Mouse (Mus musculus) limb, embryonic 12.5 days (tissue): Measurements from ENCODE around the gene Vcan. TPM values are rescaled to one million over a fixed set of nuclear protein-coding genes. Genes with fewer than 3 reads are reported as not detected.
"Not testable (repeated sequence)": the region's sequence is repeated elsewhere in the genome, so short reads cannot be mapped to it uniquely, and the experiment has no call there.

Source experiments
- ATAC-seq: fragments of 200-750 bp; cut with Nextera tagmentation; 2 replicates; pipeline ENCODE4 v1.8.0; 2017; ENCODE audit warnings: low read depth, moderate TSS enrichment; ENCODE audit not compliant: insufficient number of reproducible peaks, insufficient read depth, low FRiP score, low TSS enrichment
- H3K27ac ChIP-seq: fragments of 300-500 bp; sonication (generic); 2 replicates; pipeline ENCODE4 v1.5.1; 2016; ENCODE audit warnings: mild to moderate bottlenecking, moderate library complexity
- H3K27me3 ChIP-seq: fragments of 300-500 bp; sonication (generic); 2 replicates; pipeline ENCODE4 v1.6.1; 2016; ENCODE audit warnings: mild to moderate bottlenecking, moderate library complexity
- H3K36me3 ChIP-seq: fragments of 300-500 bp; sonication (generic); 2 replicates; pipeline ENCODE4 v1.6.1; 2016; ENCODE audit warnings: mild to moderate bottlenecking, moderate library complexity
- H3K4me1 ChIP-seq: fragments of 300-500 bp; sonication (generic); replicated peaks from 2 replicates; pipeline ENCODE4 v1.6.1; 2016
- H3K4me2 ChIP-seq: fragments of 300-500 bp; sonication (generic); 2 replicates; pipeline ENCODE4 v1.6.1; 2016; ENCODE audit warnings: mild to moderate bottlenecking, moderate library complexity
- H3K4me3 ChIP-seq: fragments of 300-500 bp; sonication (generic); replicated peaks from 2 replicates; pipeline ENCODE4 v1.5.1; 2016; ENCODE audit warnings: mild to moderate bottlenecking
- H3K9ac ChIP-seq: fragments of 300-500 bp; sonication (generic); replicated peaks from 2 replicates; pipeline ENCODE4 v1.6.1; 2016; ENCODE audit warnings: mild to moderate bottlenecking, moderate library complexity
- H3K9me3 ChIP-seq: fragments of 300-500 bp; sonication (generic); 2 replicates; pipeline ENCODE4 v1.6.1; 2016; ENCODE audit warnings: mild to moderate bottlenecking, moderate library complexity
- WGBS: fragments of 180-500 bp; shearing (Covaris S2); methylation state at CpG from one replicate; pipeline ENCODE4 v1.1.7; 2016; 5-methylcytosine and 5-hydroxymethylcytosine counted together
- polyA plus RNA-seq: library from polyadenylated mRNA; unstranded; fragments of >200 nt; fragmentation: Nextera tagmentation; extraction: Ambion mirVana; gene quantifications from 2 replicates; pipeline ENCODE4 v1.2.1, GENCODE M21; 2016

The Vcan gene
- polyA plus RNA-seq, 1 experiment from 2014 or later, result 129 TPM

DNA sequence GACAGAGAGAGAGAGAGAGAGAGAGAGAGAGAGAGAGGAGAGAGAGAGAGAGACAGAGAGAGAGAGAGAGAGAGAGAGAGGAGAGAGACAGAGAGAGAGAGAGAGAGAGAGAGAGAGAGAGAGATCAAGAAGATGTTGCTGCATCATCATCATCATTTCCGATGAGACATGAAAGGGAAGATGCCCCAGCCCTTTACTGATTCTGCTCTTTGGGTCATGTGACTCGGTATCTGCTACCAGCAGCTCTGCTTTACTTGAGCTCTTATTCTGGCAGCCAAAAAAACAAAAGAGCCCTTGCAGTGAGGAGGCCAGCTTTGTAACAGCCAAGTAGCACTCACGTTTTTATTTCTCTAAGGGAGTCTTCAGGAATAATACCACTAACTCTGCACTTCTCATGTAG is 8.3 kb upstream of the Vcan start:
- H3K27me3 ChIP-seq, H3K27ac ChIP-seq, H3K4me1 ChIP-seq, H3K4me2 ChIP-seq, H3K9me3 ChIP-seq, ATAC-seq, H3K4me3 ChIP-seq, H3K9ac ChIP-seq, H3K36me3 ChIP-seq: not testable (repeated sequence)
- 30% methylated on average over 3 of the region's 3 CpGs for WGBS

DNA sequence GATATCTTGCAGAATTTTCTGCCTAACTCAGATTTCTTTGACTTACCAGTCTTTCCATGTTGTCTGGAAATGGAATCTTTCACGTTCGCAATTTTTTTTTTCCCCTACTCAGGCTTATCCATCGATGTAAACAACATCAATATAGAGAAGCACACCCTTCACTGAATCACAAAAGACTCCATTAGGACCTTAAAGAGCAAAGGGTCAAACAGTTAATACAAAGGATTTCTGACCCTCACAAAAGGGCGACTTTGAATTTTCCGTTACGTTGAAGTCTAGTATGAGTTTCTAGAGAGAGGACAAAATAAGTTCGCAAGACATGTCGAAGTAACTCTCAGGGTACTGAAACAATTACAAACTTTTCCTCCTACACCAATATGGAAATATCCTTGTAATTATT is 892 bp upstream of the Vcan start:
- Histone ChIP-seq H3K9me3 (no peaks in the 10 kb centered on the region), H3K9ac (no peak overlapping the region), H3K36me3 (no peaks in the 10 kb centered on the region), H3K4me1 (peaks cover 17% of the 10 kb centered on the region), H3K27me3 (no peaks in the 10 kb centered on the region), H3K4me2 (peak overlapping the region; percentile 85), H3K27ac (0 out of 2 replicates have a peak overlapping the region, but pooled peaks have one; percentile 96), H3K4me3 (peak overlapping the region; percentile 75)
- ATAC-seq, result no peak
- 12% methylated on average over 8 of the region's 8 CpGs for WGBS

DNA sequence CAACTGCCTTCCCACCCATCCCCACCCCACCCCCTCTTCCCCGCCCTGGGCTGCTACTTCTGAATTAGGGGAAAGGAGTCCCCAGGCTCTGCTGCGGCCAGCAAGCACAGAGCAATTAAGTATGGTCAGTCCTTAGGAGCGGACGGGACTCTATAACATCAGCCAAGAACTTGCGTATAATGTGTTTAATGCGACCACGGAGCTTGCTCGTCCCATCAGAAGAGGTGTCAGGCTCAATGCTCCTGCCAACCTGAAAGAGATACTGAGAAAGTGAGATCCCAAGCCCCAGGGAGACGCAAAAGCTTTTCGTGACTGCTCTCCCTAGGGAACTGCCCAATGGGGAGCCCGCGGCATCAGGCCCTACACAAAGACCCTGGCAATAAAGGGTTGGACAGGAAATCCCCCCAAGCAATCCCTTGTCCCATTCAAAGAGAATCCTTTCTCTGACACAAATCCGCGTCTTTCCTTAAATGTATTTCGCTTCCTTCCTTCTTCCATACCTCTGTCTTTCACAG is 434 bp upstream of the Vcan start:
- no peaks in the 10 kb centered on the region for H3K36me3 ChIP-seq
- ATAC-seq, result no peak
- H3K9me3 ChIP-seq, result no peaks in the 10 kb centered on the region
- H3K9ac ChIP-seq, result peak overlapping the region; percentile 88
- peaks cover 16% of the 10 kb centered on the region for H3K4me1 ChIP-seq
- H3K27me3 ChIP-seq, result no peaks in the 10 kb centered on the region
- WGBS, result 2% methylated on average over 15 of the region's 15 CpGs
- H3K27ac ChIP-seq, result peak overlapping the region; percentile 96
- peak overlapping the region; percentile 75 for H3K4me3 ChIP-seq
- H3K4me2 ChIP-seq, result peak overlapping the region; percentile 85

DNA sequence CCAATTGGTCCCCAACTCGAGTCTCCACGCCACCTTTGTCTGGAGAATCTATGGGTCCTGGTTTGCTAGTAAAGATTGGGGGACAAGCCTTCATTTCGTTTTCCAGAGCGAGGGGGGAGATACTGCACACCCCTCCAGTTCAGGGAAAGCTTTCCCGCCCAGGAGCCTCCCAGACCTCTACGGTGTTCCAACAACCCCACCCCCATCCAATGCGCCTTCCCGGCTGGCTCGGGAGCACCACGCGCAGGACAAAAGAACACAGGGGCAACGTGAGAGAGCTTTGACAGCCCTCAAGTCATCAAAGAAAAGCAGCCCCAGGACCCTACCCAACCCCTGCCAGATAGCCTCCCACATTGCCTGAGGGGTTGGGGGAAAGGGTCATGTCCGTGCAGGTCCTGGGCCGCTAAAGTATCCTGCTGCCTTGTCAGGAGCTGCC is 1.2 kb downstream of the Vcan start:
- H3K4me1 ChIP-seq, result peaks cover 19% of the 10 kb centered on the region
- H3K9me3 ChIP-seq, result no peaks in the 10 kb centered on the region
- peak overlapping the region; percentile 85 for H3K4me2 ChIP-seq
- ATAC-seq, result no peak
- H3K9ac ChIP-seq, result peak overlapping the region; percentile 88
- H3K27me3 ChIP-seq, result no peaks in the 10 kb centered on the region
- peak overlapping the region; percentile 96 for H3K27ac ChIP-seq
- under 1% methylated on average over 14 of the region's 14 CpGs for WGBS
- no peaks in the 10 kb centered on the region for H3K36me3 ChIP-seq
- H3K4me3 ChIP-seq, result peak overlapping the region; percentile 75

DNA sequence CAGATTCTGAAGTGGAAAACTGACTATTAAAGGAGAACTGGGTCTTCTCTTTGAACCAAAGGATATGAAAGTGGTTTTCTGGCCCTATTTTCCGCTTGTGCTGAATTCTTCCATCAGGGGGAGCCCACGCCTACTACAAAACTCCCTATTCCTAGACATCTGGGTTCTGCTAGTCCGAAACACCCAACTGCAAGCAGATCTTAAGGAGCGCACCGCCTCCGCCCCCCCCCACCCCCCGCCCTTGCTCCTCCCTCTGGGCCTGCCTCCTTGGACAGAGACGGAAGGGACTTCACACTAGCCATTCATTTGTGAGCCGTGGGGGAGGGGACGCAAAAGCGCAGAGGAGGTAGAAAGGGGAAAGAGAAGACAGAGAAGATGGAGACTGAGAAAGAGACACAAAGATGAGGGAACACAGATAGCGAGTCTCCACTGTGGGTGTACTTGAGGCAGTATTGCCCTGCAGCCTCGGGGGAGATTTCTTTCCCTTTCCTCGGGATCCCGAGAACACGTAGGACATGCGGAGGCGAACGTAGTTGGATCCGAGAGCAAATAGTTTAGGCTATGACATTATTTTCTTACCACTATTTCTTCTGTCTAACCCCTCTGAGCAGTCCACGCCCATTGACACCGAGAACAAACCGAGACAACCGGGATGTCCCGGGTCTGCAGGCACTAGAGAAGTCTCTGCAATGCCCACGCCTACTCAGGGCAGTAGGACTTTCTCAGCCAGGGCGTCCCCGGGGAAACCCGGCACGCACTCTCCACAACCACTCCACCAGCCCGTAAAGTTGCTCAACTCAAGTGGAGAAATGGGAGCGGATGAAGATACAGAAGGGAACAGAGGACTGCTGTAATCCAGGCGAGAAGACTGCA is 1.8 kb downstream of the Vcan start:
- under 1% methylated on average over 33 of the region's 33 CpGs for WGBS
- Histone ChIP-seq H3K36me3 (no peaks in the 10 kb centered on the region), H3K4me2 (peak overlapping the region; percentile 85), H3K9ac (peak overlapping the region; percentile 88), H3K27me3 (no peaks in the 10 kb centered on the region), H3K4me1 (peaks cover 19% of the 10 kb centered on the region), H3K27ac (peak overlapping the region; percentile 96), H3K4me3 (peak overlapping the region; percentile 75), H3K9me3 (no peaks in the 10 kb centered on the region)
- peak; percentile 83 for ATAC-seq

DNA sequence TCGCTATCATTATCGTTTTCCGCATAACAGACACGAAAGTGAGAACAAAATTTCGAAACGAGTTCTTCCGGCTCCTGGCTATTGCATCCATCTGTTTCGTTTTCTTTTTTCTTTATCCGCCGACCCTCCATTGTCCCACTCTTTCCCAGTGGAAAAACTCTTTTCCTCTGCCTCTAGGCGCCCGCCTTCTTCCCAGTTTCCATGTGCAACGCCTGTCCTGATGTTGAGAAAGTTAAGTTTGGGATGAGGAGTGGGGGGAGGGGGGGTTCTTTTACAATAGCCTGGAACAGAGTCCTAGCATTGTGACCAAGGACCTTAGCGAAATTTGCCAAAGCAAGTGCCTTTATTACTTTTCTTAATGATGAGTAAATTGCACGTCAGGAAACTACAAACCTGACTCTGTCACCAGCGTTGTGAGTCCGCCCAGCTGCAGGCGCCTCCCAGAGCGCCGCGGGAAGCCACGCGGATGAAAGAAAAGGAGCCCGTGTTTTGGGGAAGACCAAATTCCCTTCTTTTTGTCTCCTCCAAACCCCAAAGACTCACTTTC is 2.5 kb downstream of the Vcan start:
- ATAC-seq, result peak; percentile 8; the same call in 1 of the 2 replicates

DNA sequence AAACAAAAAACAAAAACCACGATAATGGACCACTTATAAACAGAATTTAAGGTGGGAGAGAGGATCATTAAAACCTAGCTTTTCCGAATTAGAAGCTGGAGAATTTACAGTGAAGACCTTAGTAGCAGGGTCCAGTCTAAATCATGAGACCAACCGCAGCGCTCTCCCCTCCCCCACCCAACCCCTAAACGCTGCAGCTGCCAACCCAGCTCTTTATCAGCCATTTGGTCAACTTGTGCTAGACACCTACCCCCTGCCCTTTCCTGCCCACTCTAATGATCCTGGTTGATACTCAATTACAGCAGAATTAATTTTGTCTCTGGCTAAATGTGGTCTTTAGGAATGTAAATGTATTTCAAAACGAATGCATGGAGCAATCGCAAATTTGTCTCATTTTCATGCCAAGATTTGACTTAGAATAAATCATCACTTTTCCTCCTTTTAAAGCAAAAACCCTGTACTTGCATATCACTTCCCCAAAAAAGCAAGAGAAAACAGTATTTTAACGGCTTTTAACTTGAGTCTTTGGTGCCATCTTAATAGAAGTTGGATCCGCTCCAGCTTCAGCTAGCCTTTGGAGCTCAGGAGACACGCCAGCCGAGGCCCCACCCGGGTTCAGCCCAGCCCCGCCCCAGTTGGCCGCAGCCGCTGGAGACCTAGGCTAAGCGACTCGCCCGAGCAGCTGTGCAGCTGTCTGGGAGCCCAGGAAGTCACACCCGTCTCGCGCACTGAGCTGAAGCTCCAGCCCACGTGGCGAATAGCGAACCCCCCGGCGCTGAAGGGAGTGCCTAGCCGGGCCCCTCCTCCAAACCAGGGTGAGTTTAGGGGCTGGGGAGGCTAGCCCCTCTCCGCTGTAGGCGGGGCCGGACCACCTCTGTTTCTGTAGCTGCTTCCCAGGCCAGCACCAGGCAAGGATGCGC is 3.3 kb downstream of the Vcan start:
- peak; percentile 44; the same call in 1 of the 2 replicates for ATAC-seq

More for the DNA sequence above, 2.5 kb downstream of the Vcan start:
- WGBS, result under 1% methylated on average over 24 of the region's 24 CpGs
- H3K4me1 ChIP-seq, result peaks cover 23% of the 10 kb centered on the region
- peak overlapping the region; percentile 79 for H3K9ac ChIP-seq
- no peaks in the 10 kb centered on the region for H3K27me3 ChIP-seq
- peak overlapping the region; percentile 85 for H3K4me2 ChIP-seq
- H3K36me3 ChIP-seq, result no peaks in the 10 kb centered on the region
- peak overlapping the region; percentile 75 for H3K4me3 ChIP-seq
- H3K27ac ChIP-seq, result peak overlapping the region; percentile 96
- no peaks in the 10 kb centered on the region for H3K9me3 ChIP-seq

DNA sequence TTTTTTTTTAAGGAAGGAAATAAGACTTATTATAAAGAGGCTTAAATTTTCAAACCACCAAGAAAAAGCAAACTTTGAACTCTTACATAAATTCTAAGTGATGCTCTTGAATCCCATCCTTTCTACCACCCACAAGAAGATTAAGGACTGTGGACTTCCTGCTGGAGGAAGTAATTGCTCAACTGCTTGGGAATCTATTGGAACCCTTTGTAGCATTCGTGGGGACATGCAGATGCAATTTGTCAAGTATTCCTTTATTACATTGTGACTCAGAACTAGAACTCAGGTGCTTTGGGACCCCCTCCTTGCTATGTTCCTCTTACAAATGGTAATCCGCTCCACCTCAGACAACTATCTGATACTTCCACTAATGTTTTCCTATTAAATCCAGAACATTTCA is 4.0 kb downstream of the Vcan start:
- no peaks in the 10 kb centered on the region for H3K36me3 ChIP-seq
- peaks cover 25% of the 10 kb centered on the region for H3K4me1 ChIP-seq
- WGBS, result 41% methylated on average over 2 of the region's 2 CpGs
- ATAC-seq, result no peak
- peak overlapping the region; percentile 75 for H3K4me3 ChIP-seq
- no peak overlapping the region for H3K27ac ChIP-seq
- no peak overlapping the region for H3K9ac ChIP-seq
- no peaks in the 10 kb centered on the region for H3K27me3 ChIP-seq
- no peaks in the 10 kb centered on the region for H3K9me3 ChIP-seq
- peak overlapping the region; percentile 85 for H3K4me2 ChIP-seq

More for the DNA sequence above, 3.3 kb downstream of the Vcan start:
- Histone ChIP-seq H3K4me2 (peak overlapping the region; percentile 85), H3K9me3 (no peaks in the 10 kb centered on the region), H3K4me3 (peak overlapping the region; percentile 75), H3K27ac (peak overlapping the region; percentile 96), H3K4me1 (peaks cover 26% of the 10 kb centered on the region), H3K36me3 (no peaks in the 10 kb centered on the region), H3K27me3 (no peaks in the 10 kb centered on the region), H3K9ac (peak overlapping the region; percentile 79)
- 1% methylated on average over 31 of the region's 31 CpGs for WGBS

DNA sequence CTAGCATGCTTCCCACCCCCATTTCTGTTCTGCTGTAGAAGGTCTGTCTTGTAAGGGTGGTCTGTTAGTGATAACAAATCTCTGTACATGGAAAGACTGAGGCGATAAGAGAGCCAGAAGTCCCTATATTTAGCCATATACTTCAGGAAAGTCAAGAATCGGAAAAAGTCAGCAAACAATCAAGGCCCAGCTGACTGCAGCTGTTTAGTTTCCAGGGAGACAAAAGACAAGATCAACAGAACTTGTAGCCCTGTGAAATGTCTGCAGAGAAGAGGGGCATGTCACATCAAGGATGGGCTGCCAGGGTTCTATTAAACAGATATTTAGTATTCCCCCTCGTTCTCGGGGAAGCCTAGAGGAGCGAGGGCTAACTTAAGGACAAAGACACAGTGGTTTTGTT is 7.2 kb downstream of the Vcan start:
- Histone ChIP-seq H3K27me3 (no peaks in the 10 kb centered on the region), H3K27ac (no peak overlapping the region), H3K36me3 (0 out of 2 replicates have a peak, but pooled peaks cover 5% of the 10 kb centered on the region), H3K4me2 (no peak overlapping the region), H3K4me1 (peaks cover 20% of the 10 kb centered on the region), H3K9ac (no peak overlapping the region), H3K4me3 (no peak overlapping the region), H3K9me3 (no peaks in the 10 kb centered on the region)
- WGBS, result 78% methylated on average over 5 of the region's 5 CpGs
- ATAC-seq, result no peak

DNA sequence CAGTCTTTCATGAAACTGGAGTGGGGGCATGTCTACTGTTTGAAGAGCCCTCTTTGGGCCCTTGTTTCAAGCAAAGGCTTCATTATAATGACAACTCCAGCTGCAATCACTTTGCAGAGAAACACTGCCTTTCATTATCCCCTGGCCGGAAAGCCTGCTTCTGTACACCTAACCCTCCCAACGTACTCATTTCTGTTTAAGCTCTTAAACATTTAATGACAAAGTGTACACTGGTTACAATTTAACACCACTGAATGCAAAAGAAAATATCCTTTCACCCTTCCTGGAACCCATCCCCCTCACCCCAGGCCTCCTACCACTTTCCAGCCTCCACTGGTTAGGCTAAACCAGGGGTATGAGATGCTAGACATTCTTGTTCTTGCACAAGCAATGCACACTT is 15.8 kb downstream of the Vcan start:
- peaks cover 10% of the 10 kb centered on the region for H3K4me1 ChIP-seq
- H3K9ac ChIP-seq, result no peak overlapping the region
- WGBS, result 11% methylated on average over 2 of the region's 2 CpGs
- H3K4me3 ChIP-seq, result no peak overlapping the region
- H3K9me3 ChIP-seq, result no peaks in the 10 kb centered on the region
- H3K36me3 ChIP-seq, result peaks cover 50% of the 10 kb centered on the region
- no peaks in the 10 kb centered on the region for H3K27me3 ChIP-seq
- ATAC-seq, result peak; percentile 66; the same call in 1 of the 2 replicates
- H3K4me2 ChIP-seq, result no peak overlapping the region
- peak overlapping the region; percentile 24; the same call in 1 of the 2 replicates for H3K27ac ChIP-seq
